Mouse (Mus musculus) hindbrain, embryonic 16.5 days (tissue): Measurements from ENCODE around the gene Zfp445. TPM values are rescaled to one million over a fixed set of nuclear protein-coding genes. Genes with fewer than 3 reads are reported as not detected.

Experiments used
- polyA plus RNA-seq: library from polyadenylated mRNA; unstranded; fragments of >200 nt; fragmentation: Nextera tagmentation; extraction: Ambion mirVana; gene quantifications from 2 replicates; pipeline ENCODE4 v1.2.1, GENCODE M21; 2015

Zfp445 gene
- polyA plus RNA-seq, 1 experiment from 2014 or later = 88.3 TPM

Other genes with a start within 250 kb of the Zfp445 start
- gene Topaz1, start 118.7 kb downstream of the Zfp445 start, polyA plus RNA-seq = not detected in 2 replicates
- 9.3 and 9.8 TPM in 2 replicates for gene Tcaim, start 60.5 kb downstream of the Zfp445 start, polyA plus RNA-seq
- 0.63 TPM in 1 of 2 replicates, not detected in the other for gene Gm35549, start 22.0 kb downstream of the Zfp445 start, polyA plus RNA-seq
- 3.9 and 4.5 TPM in 2 replicates for gene Zkscan7, start 19.7 kb upstream of the Zfp445 start, polyA plus RNA-seq
- 14.4 and 18.0 TPM in 2 replicates for gene Zfp105, start 57.1 kb upstream of the Zfp445 start, polyA plus RNA-seq
- 24.8 and 25.0 TPM in 2 replicates for gene 1110059G10Rik, start 85.0 kb upstream of the Zfp445 start, polyA plus RNA-seq
- 8.2 and 10.7 TPM in 2 replicates for gene Kif15, start 85.0 kb upstream of the Zfp445 start, polyA plus RNA-seq
- 30.0 and 31.2 TPM in 2 replicates for gene Tmem42, start 155.3 kb upstream of the Zfp445 start, polyA plus RNA-seq
- gene Tgm4, start 168.7 kb upstream of the Zfp445 start, polyA plus RNA-seq = 0.61 and 0.81 TPM in 2 replicates
- gene Zdhhc3, start 247.2 kb upstream of the Zfp445 start, polyA plus RNA-seq = 88.7 and 92.7 TPM in 2 replicates
- gene Exosc7, start 247.2 kb upstream of the Zfp445 start, polyA plus RNA-seq = 76.3 and 78.2 TPM in 2 replicates